Comparison of ENCODE assay signal across 32 mouse cellular contexts in genomic region chr12:86174369-86174768, GRCm38 (mm10).
DNase-seq lines count a peak whose midpoint lies in the region; ATAC-seq lines count a peak whose summit lies in the region.
"Had no signal": no experiment of that assay in that cellular context is flagged by ENCODE, and none has a peak within 500 bp of the region (broad histone marks: within the 10 kb centered on the region; RNA-seq: fewer than 3 reads in every experiment).

No protein-coding gene starts in this region.

- no peak overlapping the region for H3K4me2 ChIP-seq in forebrain, embryonic 12.5 days
- no peak overlapping the region for H3K4me2 ChIP-seq in kidney, embryonic 15.5 days
- no peak overlapping the region for H3K4me2 ChIP-seq in midbrain, embryonic 14.5 days (ENCODE audit: low read length)
- H3K4me2 ChIP-seq in neural tube, embryonic 14.5 days (ENCODE audit: low read depth, low read length), result no peak overlapping the region
- H3K4me2 ChIP-seq: forebrain, embryonic 15.5 days; heart, embryonic 15.5 days; intestine, embryonic 15.5 days; neural tube, embryonic 12.5 days; stomach, embryonic 15.5 days had no signal

- no peak for DNase-seq in forebrain, embryonic 10.5 days (ENCODE audit: extremely low spot score, low spot score)
- DNase-seq in kidney, adult 18-20 months, result no peak
- DNase-seq in midbrain, embryonic 14.5 days, result no peak
- no peak for DNase-seq in midbrain, embryonic 10.5 days (ENCODE audit: low spot score)
- DNase-seq in adrenal gland, adult 18-20 months (ENCODE audit: low spot score in 2 of 2), result no peak
- DNase-seq: adrenal gland, adult 8-10 months; cerebellum, adult 2 months; cerebellum, postnatal 14 days; gastrocnemius, postnatal 25 days; heart, adult 11 months; kidney, postnatal 14 days; liver; lung, adult 2 months; lung, postnatal 10 days; retina, postnatal 1 day; right cerebral cortex, postnatal 14 days; thymus, postnatal 14 days had no signal

- peaks cover 56% of the 10 kb centered on the region for H3K4me1 ChIP-seq in forebrain, embryonic 10.5 days
- peaks cover 44% of the 10 kb centered on the region for H3K4me1 ChIP-seq in forebrain, embryonic 12.5 days
- peaks cover 19% of the 10 kb centered on the region for H3K4me1 ChIP-seq in kidney, embryonic 15.5 days
- H3K4me1 ChIP-seq in midbrain, embryonic 14.5 days (ENCODE audit: control insufficient read depth, insufficient read depth, low read length), result peaks cover 29% of the 10 kb centered on the region
- peaks cover 43% of the 10 kb centered on the region for H3K4me1 ChIP-seq in midbrain, embryonic 10.5 days
- peaks cover 11% of the 10 kb centered on the region; the same call in 1 of the 2 replicates for H3K4me1 ChIP-seq in neural tube, embryonic 14.5 days (ENCODE audit: control insufficient read depth, insufficient read depth, low read length)
- H3K4me1 ChIP-seq: intestine, embryonic 15.5 days; stomach, embryonic 15.5 days had no signal

- no peak overlapping the region; the same call in 1 of the 2 replicates for H3K9ac ChIP-seq in forebrain, embryonic 12.5 days
- no peak overlapping the region for H3K9ac ChIP-seq in kidney, embryonic 15.5 days
- no peak overlapping the region for H3K9ac ChIP-seq in midbrain, embryonic 14.5 days (replicated peaks; ENCODE audit: low read length)
- no peak overlapping the region for H3K9ac ChIP-seq in neural tube, embryonic 14.5 days (replicated peaks; ENCODE audit: low read depth, low read length)
- H3K9ac ChIP-seq: forebrain, embryonic 15.5 days; heart, embryonic 15.5 days; intestine, embryonic 15.5 days; liver, embryonic 14.5 days; neural tube, embryonic 12.5 days; stomach, embryonic 15.5 days had no signal

- H3K9me3 ChIP-seq in forebrain, embryonic 10.5 days, result no peaks in the 10 kb centered on the region
- no peaks in the 10 kb centered on the region for H3K9me3 ChIP-seq in forebrain, embryonic 12.5 days
- no peaks in the 10 kb centered on the region for H3K9me3 ChIP-seq in kidney, embryonic 15.5 days (replicated peaks)
- no peaks in the 10 kb centered on the region for H3K9me3 ChIP-seq in midbrain, embryonic 14.5 days (ENCODE audit: control insufficient read depth, low read length)
- no peaks in the 10 kb centered on the region for H3K9me3 ChIP-seq in midbrain, embryonic 10.5 days (replicated peaks)
- no peaks in the 10 kb centered on the region for H3K9me3 ChIP-seq in neural tube, embryonic 14.5 days (ENCODE audit: control insufficient read depth, low read length)
- H3K9me3 ChIP-seq: forebrain, embryonic 15.5 days; heart, embryonic 10.5 days; heart, embryonic 15.5 days; intestine, embryonic 15.5 days; neural tube, embryonic 12.5 days; stomach, embryonic 15.5 days had no signal

- no peak for ATAC-seq in forebrain, embryonic 12.5 days (ENCODE audit: low FRiP score)
- peak; percentile 60; the same call in 1 of the 2 replicates for ATAC-seq in kidney, embryonic 15.5 days (replicated peaks; ENCODE audit: low FRiP score)
- no peak for ATAC-seq in midbrain, embryonic 14.5 days (ENCODE audit: low FRiP score, low TSS enrichment)
- ATAC-seq in neural tube, embryonic 14.5 days (ENCODE audit: low read depth), result peak; percentile 32; the same call in 1 of the 2 replicates
- ATAC-seq: activated CD4-positive, CD25-positive, alpha-beta regulatory T cell, adult 4 months; forebrain, embryonic 15.5 days; hindbrain, postnatal 0 days; intestine, embryonic 15.5 days had no signal

- H3K27me3 ChIP-seq in forebrain, embryonic 10.5 days (ENCODE audit: poor library complexity, severe bottlenecking), result peaks cover 57% of the 10 kb centered on the region
- peaks cover 44% of the 10 kb centered on the region for H3K27me3 ChIP-seq in forebrain, embryonic 12.5 days
- H3K27me3 ChIP-seq in kidney, embryonic 15.5 days, result 0 out of 2 replicates have a peak, but pooled peaks cover 8% of the 10 kb centered on the region
- no peaks in the 10 kb centered on the region for H3K27me3 ChIP-seq in midbrain, embryonic 14.5 days (ENCODE audit: control insufficient read depth, insufficient read depth, low read length)
- 0 out of 2 replicates have a peak, but pooled peaks cover 5% of the 10 kb centered on the region for H3K27me3 ChIP-seq in midbrain, embryonic 10.5 days (ENCODE audit: low read depth, poor library complexity, severe bottlenecking)
- no peaks in the 10 kb centered on the region for H3K27me3 ChIP-seq in neural tube, embryonic 14.5 days (ENCODE audit: control insufficient read depth, insufficient read depth, low read length)
- H3K27me3 ChIP-seq: CH12.LX; forebrain, embryonic 15.5 days; intestine, embryonic 15.5 days had no signal

- WGBS in forebrain, embryonic 10.5 days, result 70% methylated on average over 12 of the region's 12 CpGs
- 69% methylated on average over 12 of the region's 12 CpGs for WGBS in forebrain, embryonic 12.5 days
- WGBS in kidney, embryonic 15.5 days, result 31% methylated on average over 12 of the region's 12 CpGs
- 72% methylated on average over 12 of the region's 12 CpGs for WGBS in midbrain, embryonic 14.5 days
- 76% methylated on average over 12 of the region's 12 CpGs for WGBS in midbrain, embryonic 10.5 days
- 46% methylated on average over 12 of the region's 12 CpGs for WGBS in neural tube, embryonic 14.5 days

- H3K4me3 ChIP-seq in forebrain, embryonic 10.5 days, result no peak overlapping the region
- H3K4me3 ChIP-seq in forebrain, embryonic 12.5 days (replicated peaks), result no peak overlapping the region
- H3K4me3 ChIP-seq in kidney, embryonic 15.5 days (replicated peaks), result no peak overlapping the region
- no peak overlapping the region for H3K4me3 ChIP-seq in midbrain, embryonic 14.5 days (replicated peaks; ENCODE audit: low read depth, low read length)
- no peak overlapping the region for H3K4me3 ChIP-seq in midbrain, embryonic 10.5 days
- H3K4me3 ChIP-seq in neural tube, embryonic 14.5 days (ENCODE audit: low read depth, low read length), result no peak overlapping the region
- H3K4me3 ChIP-seq: forebrain, embryonic 15.5 days; heart, embryonic 10.5 days; heart, embryonic 15.5 days; intestine, embryonic 15.5 days; layer of hippocampus, adult 2 months; neural tube, embryonic 12.5 days; stomach, embryonic 15.5 days had no signal

- peak overlapping the region; percentile 76; the same call in 1 of the 2 replicates for H3K27ac ChIP-seq in forebrain, embryonic 10.5 days
- no peak overlapping the region for H3K27ac ChIP-seq in forebrain, embryonic 12.5 days
- no peak overlapping the region for H3K27ac ChIP-seq in kidney, embryonic 15.5 days
- H3K27ac ChIP-seq in midbrain, embryonic 14.5 days (replicated peaks; ENCODE audit: low read depth, low read length), result peak overlapping the region; percentile 2; the same call in 1 of the 2 replicates
- H3K27ac ChIP-seq in midbrain, embryonic 10.5 days (replicated peaks), result no peak overlapping the region
- H3K27ac ChIP-seq in neural tube, embryonic 14.5 days (ENCODE audit: low read depth, low read length), result no peak overlapping the region
- H3K27ac ChIP-seq: forebrain, embryonic 15.5 days; heart, embryonic 15.5 days; hindbrain, postnatal 0 days; intestine, embryonic 15.5 days; layer of hippocampus, adult 2 months; liver, embryonic 14.5 days; macrophage; neural tube, embryonic 12.5 days; stomach, embryonic 15.5 days had no signal

- no peaks in the 10 kb centered on the region for H3K36me3 ChIP-seq in forebrain, embryonic 10.5 days (replicated peaks)
- no peaks in the 10 kb centered on the region for H3K36me3 ChIP-seq in forebrain, embryonic 12.5 days (replicated peaks)
- no peaks in the 10 kb centered on the region for H3K36me3 ChIP-seq in kidney, embryonic 15.5 days
- no peaks in the 10 kb centered on the region for H3K36me3 ChIP-seq in midbrain, embryonic 14.5 days (ENCODE audit: control insufficient read depth, insufficient read depth, low read length)
- no peaks in the 10 kb centered on the region for H3K36me3 ChIP-seq in midbrain, embryonic 10.5 days
- no peaks in the 10 kb centered on the region for H3K36me3 ChIP-seq in neural tube, embryonic 14.5 days (ENCODE audit: control insufficient read depth, insufficient read depth, low read length)
- H3K36me3 ChIP-seq: forebrain, embryonic 15.5 days; heart, embryonic 10.5 days; heart, embryonic 15.5 days; intestine, embryonic 15.5 days; neural tube, embryonic 12.5 days; stomach, embryonic 15.5 days had no signal

Comparison
In these comparisons a context has a peak if more than half of its experiments do, and no peak if none do; other contexts are left out.
1. H3K27ac ChIP-seq: peak in forebrain, embryonic 10.5 days (single experiment) and midbrain, embryonic 14.5 days (single experiment); none in forebrain, embryonic 12.5 days (single experiment), kidney, embryonic 15.5 days (single experiment), midbrain, embryonic 10.5 days (single experiment) and neural tube, embryonic 14.5 days (single experiment).
2. ATAC-seq: peak in kidney, embryonic 15.5 days (single experiment) and neural tube, embryonic 14.5 days (single experiment); none in forebrain, embryonic 12.5 days (single experiment) and midbrain, embryonic 14.5 days (single experiment).